Mouse (Mus musculus) embryonic facial prominence, embryonic 12.5 days (tissue): ENCODE results near the gene D17Wsu92e. TPM values are rescaled to one million over a fixed set of nuclear protein-coding genes. Genes with fewer than 3 reads are reported as not detected.

Experiments
- ATAC-seq: fragments of 200-750 bp; cut with Nextera tagmentation; 2 replicates; pipeline ENCODE4 v1.8.0; 2017; ENCODE audit not compliant: insufficient number of reproducible peaks, insufficient read depth, low FRiP score, low TSS enrichment
- H3K27ac ChIP-seq: fragments of 300-500 bp; sonication (generic); 2 replicates; pipeline ENCODE4 v1.5.1; 2016; ENCODE audit warnings: mild to moderate bottlenecking
- H3K27me3 ChIP-seq: fragments of 300-500 bp; sonication (generic); 2 replicates; pipeline ENCODE4 v1.6.1; 2016; ENCODE audit warnings: mild to moderate bottlenecking, moderate library complexity
- H3K36me3 ChIP-seq: fragments of 300-500 bp; sonication (generic); 2 replicates; pipeline ENCODE4 v1.6.1; 2016; ENCODE audit warnings: mild to moderate bottlenecking
- H3K4me1 ChIP-seq: fragments of 300-500 bp; sonication (generic); 2 replicates; pipeline ENCODE4 v1.6.1; 2016
- H3K4me2 ChIP-seq: fragments of 300-500 bp; sonication (generic); replicated peaks from 2 replicates; pipeline ENCODE4 v1.6.1; 2016; ENCODE audit warnings: mild to moderate bottlenecking, moderate library complexity
- H3K4me3 ChIP-seq: fragments of 300-500 bp; sonication (generic); 2 replicates; pipeline ENCODE4 v1.5.1; 2016; ENCODE audit warnings: mild to moderate bottlenecking
- H3K9ac ChIP-seq: fragments of 300-500 bp; sonication (generic); 2 replicates; pipeline ENCODE4 v1.6.1; 2016; ENCODE audit warnings: mild to moderate bottlenecking, moderate library complexity
- H3K9me3 ChIP-seq: fragments of 300-500 bp; sonication (generic); 2 replicates; pipeline ENCODE4 v1.6.1; 2016; ENCODE audit warnings: mild to moderate bottlenecking, moderate library complexity
- WGBS: fragments of 180-500 bp; shearing (Covaris S2); methylation state at CpG from one replicate; pipeline ENCODE4 v1.1.7; 2016; 5-methylcytosine and 5-hydroxymethylcytosine counted together
- polyA plus RNA-seq: library from polyadenylated mRNA; unstranded; fragments of >200 nt; fragmentation: Nextera tagmentation; extraction: Ambion mirVana; gene quantifications from 2 replicates; pipeline ENCODE4 v1.2.1, GENCODE M21; 2016

The D17Wsu92e gene
- polyA plus RNA-seq, 1 experiment from 2014 or later = 18.9 TPM

- Histone ChIP-seq H3K4me2 (no peak overlapping the region), H3K4me1 (no peaks in the 10 kb centered on the region), H3K36me3 (peaks cover 24% of the 10 kb centered on the region), H3K4me3 (no peak overlapping the region), H3K27ac (no peak overlapping the region), H3K9ac (no peak overlapping the region), H3K27me3 (no peaks in the 10 kb centered on the region), H3K9me3 (no peaks in the 10 kb centered on the region)
- 79% methylated on average over 3 of the region's 3 CpGs for WGBS
- ATAC-seq = no peak
Measured at GRCm38 (mm10) chr17:27779755-27780154, 40.7 kb downstream of the D17Wsu92e start.

DNA sequence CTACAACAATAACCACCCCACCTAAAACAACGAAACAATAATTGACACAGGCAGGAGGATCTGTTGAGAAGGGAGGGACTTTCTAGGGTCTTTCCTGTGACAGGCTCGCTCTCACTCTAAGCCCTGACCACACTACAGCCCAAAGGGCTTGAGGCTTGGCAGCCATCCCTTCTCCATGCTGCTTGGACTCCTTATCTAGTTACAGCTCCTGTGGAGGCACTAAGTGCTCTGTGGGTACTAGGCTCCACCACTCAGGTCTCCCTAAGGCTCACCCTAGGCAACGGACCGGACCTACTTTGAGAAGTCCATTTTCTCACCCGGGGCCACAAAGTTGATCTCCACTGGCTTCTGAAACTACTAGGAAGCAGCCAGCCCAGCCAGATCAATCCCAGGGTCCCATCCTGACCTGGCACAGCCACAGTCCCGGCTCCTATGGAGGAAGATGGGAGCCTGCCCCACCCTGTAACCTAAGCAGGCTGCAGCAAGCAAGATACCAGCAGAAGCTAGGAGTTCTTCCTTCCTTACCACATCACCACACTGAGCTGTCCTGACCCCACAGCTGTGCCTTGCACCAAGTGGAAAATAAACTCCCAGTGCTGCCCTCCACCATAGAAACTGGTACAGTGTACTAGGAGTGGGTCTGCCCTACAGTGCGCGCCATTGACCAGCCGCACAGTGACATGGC is 41.6 kb downstream of the D17Wsu92e start:
- H3K27ac ChIP-seq = no peak overlapping the region
- H3K36me3 ChIP-seq = peaks cover 21% of the 10 kb centered on the region
- no peaks in the 10 kb centered on the region for H3K9me3 ChIP-seq
- 93% methylated on average over 9 of the region's 9 CpGs for WGBS
- ATAC-seq = no peak; the same call in 1 of the 2 replicates
- H3K4me3 ChIP-seq = no peak overlapping the region
- no peak overlapping the region for H3K4me2 ChIP-seq
- H3K27me3 ChIP-seq = no peaks in the 10 kb centered on the region
- H3K9ac ChIP-seq = no peak overlapping the region
- 0 out of 2 replicates have a peak, but pooled peaks cover under 1% of the 10 kb centered on the region for H3K4me1 ChIP-seq

DNA sequence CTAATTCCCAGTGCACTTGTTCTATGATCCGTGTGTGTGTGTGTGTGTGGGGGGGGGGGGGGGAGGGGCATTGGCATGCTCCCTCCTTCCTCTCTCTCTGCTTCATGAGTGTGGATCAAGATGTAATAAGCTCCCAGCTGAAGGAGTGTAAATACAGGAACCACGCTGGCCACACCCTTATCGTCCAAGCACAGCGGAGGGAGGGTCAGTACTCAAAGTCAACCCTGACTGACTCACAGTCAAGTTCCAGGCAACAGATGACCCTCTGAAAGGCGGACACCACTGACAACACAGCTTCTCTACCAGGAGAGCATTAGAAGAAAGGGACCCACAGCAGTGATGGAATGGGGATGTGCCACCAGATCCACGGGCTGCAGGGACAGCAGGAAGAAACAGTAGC is 42.6 kb downstream of the D17Wsu92e start:
- peaks cover 16% of the 10 kb centered on the region; the same call in 1 of the 2 replicates for H3K36me3 ChIP-seq
- no peak overlapping the region for H3K27ac ChIP-seq
- H3K4me3 ChIP-seq = no peak overlapping the region
- H3K4me1 ChIP-seq = peaks cover 7% of the 10 kb centered on the region; the same call in 1 of the 2 replicates
- H3K9ac ChIP-seq = no peak overlapping the region
- no peak overlapping the region for H3K4me2 ChIP-seq
- ATAC-seq = no peak
- 87% methylated on average over 6 of the region's 6 CpGs for WGBS
- no peaks in the 10 kb centered on the region for H3K9me3 ChIP-seq
- H3K27me3 ChIP-seq = no peaks in the 10 kb centered on the region

- WGBS = 91% methylated on average over 3 of the region's 3 CpGs
- Histone ChIP-seq H3K27me3 (no peaks in the 10 kb centered on the region), H3K4me3 (no peak overlapping the region), H3K4me1 (peaks cover 7% of the 10 kb centered on the region; the same call in 1 of the 2 replicates), H3K36me3 (peaks cover 16% of the 10 kb centered on the region), H3K4me2 (no peak overlapping the region), H3K9me3 (no peaks in the 10 kb centered on the region), H3K27ac (no peak overlapping the region), H3K9ac (no peak overlapping the region)
- ATAC-seq = no peak
Measured at GRCm38 (mm10) chr17:27774198-27774597, 46.2 kb downstream of the D17Wsu92e start.

DNA sequence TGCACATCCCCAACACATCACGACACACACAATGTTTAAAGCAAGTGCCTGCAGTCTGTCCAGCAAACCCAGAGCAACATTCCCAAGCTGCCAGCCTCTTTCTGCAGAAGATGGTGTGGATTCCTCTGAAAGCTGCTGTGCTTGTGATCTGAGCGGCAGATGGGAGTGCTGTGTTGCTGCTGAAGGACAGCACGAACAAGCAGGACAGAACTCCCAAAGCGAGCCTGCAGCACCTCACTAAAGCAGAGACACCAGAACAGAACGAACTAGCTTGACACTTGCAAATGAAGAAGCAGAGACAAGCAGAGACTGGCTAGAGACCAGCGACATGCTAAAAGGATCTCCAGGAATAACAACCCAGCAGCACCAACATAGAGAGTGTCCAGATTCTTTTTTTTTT is 48.8 kb downstream of the D17Wsu92e start:
- no peak for ATAC-seq
- no peak overlapping the region for H3K4me2 ChIP-seq
- 88% methylated on average over 6 of the region's 6 CpGs for WGBS
- H3K4me3 ChIP-seq = no peak overlapping the region
- no peaks in the 10 kb centered on the region for H3K27me3 ChIP-seq
- H3K9ac ChIP-seq = no peak overlapping the region
- no peaks in the 10 kb centered on the region for H3K9me3 ChIP-seq
- no peak overlapping the region for H3K27ac ChIP-seq
- H3K4me1 ChIP-seq = peaks cover 7% of the 10 kb centered on the region; the same call in 1 of the 2 replicates
- H3K36me3 ChIP-seq = peaks cover 33% of the 10 kb centered on the region

DNA sequence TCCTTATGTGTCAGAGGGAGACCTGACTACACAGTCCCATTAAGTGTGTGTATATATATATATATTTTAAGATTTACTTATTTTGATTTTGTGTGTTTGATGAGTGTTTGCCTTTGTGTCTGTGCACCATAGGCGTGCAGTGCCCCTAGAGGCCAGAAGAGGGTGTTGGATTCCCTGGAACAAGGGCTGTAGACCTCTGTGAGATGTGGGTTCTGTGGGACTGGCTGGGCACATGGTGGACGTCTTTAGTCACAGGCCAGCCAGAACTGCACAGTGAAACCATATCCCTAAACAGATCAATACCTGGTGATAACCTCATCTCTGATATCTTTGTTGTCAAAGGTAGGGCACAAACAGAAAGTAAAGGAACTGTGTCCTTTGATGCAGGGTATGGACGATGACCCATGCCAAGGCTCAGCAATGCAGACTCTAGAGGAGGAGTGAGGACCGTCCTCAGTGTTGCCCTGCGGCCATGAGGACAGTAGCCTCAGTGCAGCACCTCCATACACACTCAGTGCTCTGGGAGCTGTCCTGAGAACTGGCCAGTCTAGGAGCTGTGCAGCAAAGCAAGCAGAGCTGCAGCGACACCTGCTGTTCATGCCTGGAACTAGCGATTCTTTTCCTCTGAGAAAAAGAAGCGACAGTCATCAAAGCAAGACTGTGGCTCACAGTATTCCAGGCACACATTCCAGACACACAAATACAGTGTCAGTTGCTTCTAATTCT is 51.5 kb downstream of the D17Wsu92e start:
- no peak overlapping the region for H3K9ac ChIP-seq
- ATAC-seq = no peak
- no peak overlapping the region for H3K4me3 ChIP-seq
- H3K27ac ChIP-seq = no peak overlapping the region
- no peak overlapping the region for H3K4me2 ChIP-seq
- WGBS = 67% methylated on average over 8 of the region's 8 CpGs
- peaks cover 38% of the 10 kb centered on the region for H3K36me3 ChIP-seq
- no peaks in the 10 kb centered on the region for H3K27me3 ChIP-seq
- H3K4me1 ChIP-seq = peaks cover 7% of the 10 kb centered on the region; the same call in 1 of the 2 replicates
- H3K9me3 ChIP-seq = peaks cover 7% of the 10 kb centered on the region; the same call in 1 of the 2 replicates

DNA sequence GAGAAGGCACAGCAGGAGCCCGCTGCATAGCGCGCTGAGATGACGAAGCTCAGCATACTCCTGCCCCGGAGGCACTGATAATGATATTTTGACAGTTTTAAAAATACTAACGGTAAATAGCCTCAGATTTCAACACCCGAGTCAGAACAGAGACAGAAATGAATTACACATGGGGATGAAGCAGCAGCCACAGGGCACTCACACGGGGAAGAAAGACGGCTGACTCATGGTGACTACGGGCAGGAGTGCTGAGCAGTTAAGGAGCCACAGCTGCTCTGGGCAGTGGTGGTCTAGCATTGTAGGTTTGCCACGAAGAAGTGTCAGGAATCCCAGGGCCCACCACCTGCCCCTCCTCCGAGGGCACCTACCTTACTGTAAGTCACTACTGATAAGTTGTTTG is 52.9 kb downstream of the D17Wsu92e start:
- Histone ChIP-seq H3K4me1 (no peaks in the 10 kb centered on the region), H3K9ac (no peak overlapping the region), H3K4me3 (no peak overlapping the region), H3K36me3 (peaks cover 46% of the 10 kb centered on the region), H3K9me3 (peaks cover 7% of the 10 kb centered on the region; the same call in 1 of the 2 replicates), H3K27me3 (no peaks in the 10 kb centered on the region), H3K27ac (no peak overlapping the region), H3K4me2 (no peak overlapping the region)
- 72% methylated on average over 12 of the region's 12 CpGs for WGBS
- no peak for ATAC-seq

DNA sequence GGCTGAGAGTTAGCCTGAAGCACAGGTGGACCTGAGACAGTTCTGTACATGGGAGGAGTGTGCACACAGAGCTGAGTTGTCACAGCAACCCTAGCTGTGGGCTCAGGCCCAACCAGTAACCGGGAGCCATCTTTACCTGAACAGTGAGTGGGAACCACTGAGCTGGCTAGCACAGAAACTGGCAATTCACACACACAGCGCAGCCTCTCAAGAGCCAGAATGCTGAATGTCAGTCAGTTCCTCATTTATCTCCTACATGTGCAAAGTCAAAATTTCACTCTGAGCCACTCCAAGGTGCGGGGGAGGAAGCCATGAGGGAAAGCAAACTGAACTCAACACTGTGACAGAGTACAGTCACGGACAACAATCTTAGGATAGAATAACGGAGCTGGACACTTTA is 53.3 kb downstream of the D17Wsu92e start:
- peaks cover 46% of the 10 kb centered on the region for H3K36me3 ChIP-seq
- 90% methylated on average over 5 of the region's 5 CpGs for WGBS
- no peak for ATAC-seq

GRCm38 (mm10) chr17:27765066-27765465 is 55.4 kb downstream of the D17Wsu92e start:
- Histone ChIP-seq H3K4me1 (0 out of 2 replicates have a peak, but pooled peaks cover under 1% of the 10 kb centered on the region), H3K36me3 (peaks cover 46% of the 10 kb centered on the region), H3K9me3 (peaks cover 7% of the 10 kb centered on the region; the same call in 1 of the 2 replicates), H3K9ac (no peak overlapping the region), H3K27ac (no peak overlapping the region), H3K4me3 (no peak overlapping the region), H3K4me2 (no peak overlapping the region), H3K27me3 (no peaks in the 10 kb centered on the region)
- ATAC-seq = no peak
- WGBS = 97% methylated on average over 6 of the region's 6 CpGs

More for the DNA sequence above, 53.3 kb downstream of the D17Wsu92e start:
- Histone ChIP-seq H3K27ac (no peak overlapping the region), H3K9me3 (peaks cover 7% of the 10 kb centered on the region; the same call in 1 of the 2 replicates), H3K27me3 (no peaks in the 10 kb centered on the region), H3K4me3 (no peak overlapping the region), H3K9ac (no peak overlapping the region), H3K4me1 (no peaks in the 10 kb centered on the region), H3K4me2 (no peak overlapping the region)

DNA sequence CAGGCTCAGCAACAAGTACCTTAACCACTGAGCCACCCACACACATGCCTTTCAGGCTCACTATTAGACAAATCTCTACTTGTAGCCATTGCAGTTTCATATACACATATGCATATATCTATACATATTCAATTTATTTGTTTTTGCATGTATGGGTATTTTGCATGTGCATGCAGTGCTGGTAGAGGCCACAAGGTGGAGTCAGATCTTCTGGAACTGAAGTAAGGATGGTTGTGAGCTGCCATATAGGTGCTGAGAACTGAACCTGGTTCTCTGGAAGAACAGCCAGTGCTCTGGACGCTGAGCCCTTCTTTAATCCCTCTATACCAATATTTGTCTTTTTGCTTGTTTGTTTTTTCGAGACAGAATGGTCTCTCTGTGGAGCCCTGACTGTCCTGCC is 56.0 kb downstream of the D17Wsu92e start:
- no peak overlapping the region for H3K4me3 ChIP-seq
- peaks cover 46% of the 10 kb centered on the region for H3K36me3 ChIP-seq
- WGBS = 91% methylated on average over 2 of the region's 2 CpGs
- no peak overlapping the region for H3K9ac ChIP-seq
- H3K27me3 ChIP-seq = no peaks in the 10 kb centered on the region
- peaks cover 7% of the 10 kb centered on the region; the same call in 1 of the 2 replicates for H3K9me3 ChIP-seq
- 0 out of 2 replicates have a peak, but pooled peaks cover 4% of the 10 kb centered on the region for H3K4me1 ChIP-seq
- no peak for ATAC-seq
- H3K4me2 ChIP-seq = no peak overlapping the region
- H3K27ac ChIP-seq = no peak overlapping the region

- 92% methylated on average over 11 of the region's 11 CpGs for WGBS
- ATAC-seq = no peak
- H3K9me3 ChIP-seq = peaks cover 7% of the 10 kb centered on the region; the same call in 1 of the 2 replicates
- H3K36me3 ChIP-seq = peaks cover 41% of the 10 kb centered on the region
- H3K4me2 ChIP-seq = no peak overlapping the region
- H3K9ac ChIP-seq = no peak overlapping the region
- H3K4me3 ChIP-seq = no peak overlapping the region
- no peaks in the 10 kb centered on the region for H3K27me3 ChIP-seq
- H3K27ac ChIP-seq = no peak overlapping the region
- H3K4me1 ChIP-seq = 0 out of 2 replicates have a peak, but pooled peaks cover 4% of the 10 kb centered on the region
Measured at GRCm38 (mm10) chr17:27762884-27763283, 57.6 kb downstream of the D17Wsu92e start.
